Mouse (Mus musculus): ENCODE measurements around the gene Gnptg.
A peak's percentile ranks its signal among the peaks of the same experiment; 100 is the strongest.

Gnptg gene

DNA sequence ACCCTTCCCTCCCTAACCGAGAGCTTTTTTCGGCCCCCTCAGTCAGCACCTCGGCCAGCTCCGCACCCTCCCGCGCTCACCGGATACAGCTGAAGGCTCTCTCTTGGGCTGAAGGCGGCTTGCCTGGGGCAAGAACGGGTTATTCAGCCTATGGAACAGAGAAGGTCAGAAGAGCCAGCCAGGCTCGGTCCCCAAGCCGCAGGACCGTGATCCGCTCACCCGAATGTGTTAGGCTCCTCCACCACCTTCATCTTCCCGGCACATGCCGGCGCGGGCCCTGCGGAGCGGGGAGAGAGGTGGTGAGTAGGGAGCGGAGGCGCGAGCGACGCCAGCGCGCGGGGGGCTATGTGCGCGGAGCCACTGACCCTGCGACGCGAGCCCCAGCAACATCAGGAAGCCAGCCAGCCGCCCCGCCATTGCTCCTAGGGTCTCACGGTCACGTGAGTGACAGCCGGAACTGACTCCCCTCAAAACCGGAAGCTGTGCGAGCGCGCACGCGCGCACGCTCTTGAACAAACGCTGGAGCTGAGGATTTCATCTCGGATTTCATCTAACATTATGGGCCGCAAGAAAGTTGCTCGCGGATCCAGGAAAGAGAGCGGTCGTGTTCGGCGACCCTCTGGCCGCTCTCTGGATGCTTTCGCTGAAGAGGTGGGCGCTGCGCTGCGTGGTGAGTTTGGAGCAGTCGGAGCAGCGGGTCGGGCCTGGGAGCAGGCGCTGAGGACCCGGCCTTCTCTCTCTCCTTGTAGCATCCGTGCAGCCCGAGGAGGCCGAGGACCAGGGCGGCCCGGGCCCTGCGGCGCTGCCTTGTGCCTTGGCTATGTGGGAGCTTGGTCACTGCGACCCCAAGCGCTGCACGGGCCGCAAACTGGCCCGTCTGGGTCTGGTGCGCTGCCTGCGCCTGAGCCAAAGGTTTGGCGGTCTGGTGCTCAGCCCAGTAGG, at the start of gene Gnptg, which contains the start of gene Tsr3:
Gene Gnptg (minus strand): TSS at position 430 of the 942 bp plus-strand sequence.
Gene Tsr3 (plus strand): TSS at position 476 of the 942 bp plus-strand sequence.
- peak; percentile 84 for DNase-seq

DNA sequence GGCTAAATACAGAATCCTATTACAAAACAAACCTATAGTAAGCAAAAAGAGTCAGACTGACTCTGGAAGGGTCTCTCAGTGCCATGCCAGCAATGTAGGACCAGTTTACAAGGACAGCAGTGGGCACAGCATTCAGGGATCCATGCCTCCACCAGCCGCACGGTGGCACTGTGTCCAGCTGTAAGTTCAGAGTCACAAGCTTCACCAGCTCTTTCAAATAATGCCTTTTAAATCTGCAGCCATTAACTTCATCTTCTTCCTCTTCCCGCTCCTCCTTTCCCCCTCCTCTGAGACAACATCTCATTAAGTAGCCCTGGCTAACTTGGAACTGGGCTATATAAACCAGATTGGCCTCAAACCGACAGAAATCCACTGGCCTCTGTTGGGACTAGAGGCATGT, 48.9 kb upstream of the Gnptg start:
- peak; percentile 53 for DNase-seq

DNA sequence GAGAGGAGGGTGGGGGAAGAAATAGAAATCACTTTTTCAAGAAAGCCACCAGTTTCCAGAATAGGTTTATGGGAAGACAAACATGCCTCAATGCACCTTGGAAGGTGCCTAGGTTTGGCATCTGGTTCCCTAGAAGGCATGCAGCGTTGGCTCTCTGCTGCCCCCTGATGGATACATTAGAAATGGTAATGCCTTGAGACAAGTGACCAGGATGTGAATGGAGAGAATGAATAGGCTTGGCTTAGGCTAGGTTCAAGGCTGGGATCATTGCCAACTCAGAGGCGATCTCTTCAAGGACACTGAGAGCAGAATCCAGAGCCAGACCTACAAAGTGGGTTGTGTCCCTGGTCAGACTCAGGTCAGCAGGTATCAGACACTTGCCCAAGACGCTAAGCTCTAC, 45.1 kb upstream of the Gnptg start:
- DNase-seq, result peak; percentile 53

DNA sequence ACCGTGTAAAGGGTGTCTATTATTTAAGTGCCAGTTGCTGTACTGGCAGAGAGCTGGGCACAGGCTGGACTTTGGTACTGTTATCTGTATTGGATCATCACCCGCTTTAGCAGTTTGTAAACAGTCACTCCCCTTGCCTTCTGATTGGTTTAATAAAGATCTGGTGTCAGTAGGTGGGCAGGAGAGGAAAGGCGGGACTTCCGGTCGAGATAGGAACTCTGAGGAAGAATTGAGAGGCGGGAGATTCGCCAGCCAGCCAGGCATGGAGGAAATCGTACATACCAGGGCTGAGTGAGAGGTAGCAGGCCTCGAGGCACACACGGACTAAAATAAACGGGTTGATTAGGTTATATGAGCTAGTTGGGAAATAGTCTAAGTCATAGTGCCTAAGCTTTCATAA, 42.2 kb upstream of the Gnptg start:
- DNase-seq, result no peak

DNA sequence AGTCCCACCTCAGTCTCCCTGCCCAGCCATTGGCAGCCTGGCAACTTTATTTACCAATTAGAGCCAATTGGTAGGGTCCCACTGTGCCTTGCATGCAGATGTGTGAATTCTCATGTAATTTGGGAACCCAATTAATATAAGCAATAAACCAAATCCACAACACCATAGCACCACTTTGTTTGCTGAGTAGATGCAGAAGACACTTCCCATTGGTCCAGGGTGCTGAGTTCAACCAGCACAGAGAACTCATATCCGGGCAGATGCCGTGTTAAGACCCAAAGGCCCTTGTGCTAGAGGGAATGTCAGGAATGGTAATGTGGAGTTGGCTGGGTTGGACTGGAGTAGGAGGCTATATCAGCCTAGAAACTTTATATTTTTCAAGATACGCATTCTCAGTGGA, 35.9 kb upstream of the Gnptg start:
- DNase-seq, result no peak

DNA sequence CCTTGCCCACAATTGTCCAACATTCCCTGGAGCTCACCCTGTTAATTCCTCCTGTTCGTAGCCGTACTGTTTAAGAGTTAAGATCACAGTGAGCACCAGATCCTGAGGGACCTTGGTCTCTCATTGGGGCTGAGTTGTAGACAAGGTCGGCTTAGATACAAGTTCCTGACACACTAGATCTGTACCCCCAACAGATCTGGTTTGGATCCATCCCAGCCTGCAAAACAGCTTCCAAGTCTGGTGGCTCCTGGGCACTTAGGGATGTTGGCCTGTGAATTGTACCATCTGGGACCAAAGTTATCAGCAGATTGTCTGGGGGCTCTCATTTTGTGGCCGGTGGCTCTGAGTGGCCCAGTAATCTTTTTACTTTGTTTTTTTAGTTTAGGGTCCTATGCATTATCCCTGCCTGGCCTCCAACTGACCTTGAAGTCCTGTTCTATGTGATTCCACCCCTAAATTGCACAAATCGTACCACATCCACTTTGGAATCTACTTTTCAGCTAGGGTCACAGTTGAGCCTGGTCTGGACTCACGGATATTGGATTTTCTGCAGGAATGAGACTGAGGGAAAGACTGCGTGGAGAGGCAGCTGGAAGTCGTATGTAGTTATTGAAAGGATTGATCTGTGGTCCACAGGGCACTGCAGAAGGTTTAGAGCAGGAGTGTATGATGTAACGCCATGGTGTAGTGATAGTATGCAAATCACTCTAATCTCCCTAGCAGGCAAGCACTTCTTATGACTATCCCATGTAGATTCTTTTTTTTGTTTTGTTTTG, 34.8 kb upstream of the Gnptg start, which contains the start of gene Ube2i:
Gene Ube2i (minus strand): TSS at position 52 of the 776 bp plus-strand sequence.
- no peak for DNase-seq

DNA sequence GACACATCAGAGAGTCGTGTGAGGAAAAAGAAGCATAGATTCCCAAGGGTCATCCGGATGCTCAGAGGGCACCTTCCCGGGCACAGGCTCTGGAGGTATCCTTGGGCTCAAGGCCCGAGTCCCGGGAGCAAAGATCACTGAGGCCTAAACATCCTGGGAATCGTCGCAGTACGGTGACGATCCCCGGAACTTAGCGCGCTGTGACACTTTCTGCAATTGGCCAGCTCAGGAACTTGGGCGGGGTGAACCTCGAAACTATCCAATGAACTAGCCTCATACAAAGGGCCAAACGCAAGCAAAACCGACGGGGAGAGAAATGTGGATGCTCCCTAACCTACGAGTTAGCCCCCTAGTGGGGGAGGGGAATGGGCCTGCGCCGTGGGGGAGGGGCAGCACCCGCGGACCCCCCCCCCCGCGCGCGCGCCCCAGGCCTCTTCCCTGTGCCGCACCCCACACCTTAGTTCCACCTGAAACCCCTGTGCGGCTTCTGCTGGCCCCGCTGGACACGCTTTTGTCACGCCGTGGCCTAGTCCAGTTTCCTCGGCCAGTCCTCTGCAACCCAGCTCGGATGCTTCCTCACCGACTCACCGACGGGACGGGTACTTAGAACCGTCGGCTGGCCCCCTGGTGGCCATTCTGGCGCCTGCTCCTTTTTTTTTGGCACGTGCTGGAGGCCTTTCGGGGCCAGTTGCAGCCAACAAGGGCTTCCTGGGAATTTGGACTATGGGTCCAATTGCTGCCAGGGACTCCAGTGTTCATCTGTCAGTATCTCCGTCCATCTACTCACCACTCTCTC, 34.0 kb upstream of the Gnptg start:
- DNase-seq, result peak; percentile 90

DNA sequence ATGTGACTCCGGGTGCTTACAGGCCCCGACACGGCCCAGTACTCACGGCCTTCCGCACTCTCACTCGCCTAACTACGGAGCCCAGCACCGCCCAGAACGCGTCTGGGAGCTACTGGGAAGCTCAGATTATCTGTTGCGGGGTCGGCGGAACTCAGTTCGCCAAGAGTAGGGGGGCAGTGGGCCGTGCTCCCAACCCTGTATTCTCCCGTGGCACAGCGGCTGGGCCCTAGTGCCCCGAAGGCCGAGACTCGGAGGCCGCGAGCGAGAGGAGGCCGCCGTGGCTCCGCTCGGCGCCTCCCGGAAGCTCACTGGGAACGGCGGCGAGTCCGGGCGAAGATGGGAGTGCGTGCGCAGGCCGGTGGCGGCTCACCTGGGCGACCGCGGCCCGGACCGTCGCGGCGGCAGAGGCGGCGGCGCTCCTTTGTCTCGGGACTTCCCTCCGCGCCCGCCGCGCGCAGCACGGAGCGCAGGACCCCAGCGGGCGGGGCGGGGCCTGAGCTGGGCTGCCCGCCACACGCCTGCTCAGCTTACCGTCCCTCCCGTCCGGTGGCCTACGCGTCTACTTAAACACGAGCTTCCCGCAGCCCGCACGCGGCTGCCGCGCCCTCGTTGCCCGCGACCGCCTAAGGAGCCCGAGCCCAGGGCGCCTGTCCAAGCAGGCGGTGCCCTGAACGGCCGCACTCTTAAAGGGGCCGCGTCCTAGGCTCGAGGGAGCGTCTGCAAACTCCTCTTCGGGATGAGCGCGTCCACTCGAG, 33.2 kb upstream of the Gnptg start:
- DNase-seq, result peak; percentile 79

DNA sequence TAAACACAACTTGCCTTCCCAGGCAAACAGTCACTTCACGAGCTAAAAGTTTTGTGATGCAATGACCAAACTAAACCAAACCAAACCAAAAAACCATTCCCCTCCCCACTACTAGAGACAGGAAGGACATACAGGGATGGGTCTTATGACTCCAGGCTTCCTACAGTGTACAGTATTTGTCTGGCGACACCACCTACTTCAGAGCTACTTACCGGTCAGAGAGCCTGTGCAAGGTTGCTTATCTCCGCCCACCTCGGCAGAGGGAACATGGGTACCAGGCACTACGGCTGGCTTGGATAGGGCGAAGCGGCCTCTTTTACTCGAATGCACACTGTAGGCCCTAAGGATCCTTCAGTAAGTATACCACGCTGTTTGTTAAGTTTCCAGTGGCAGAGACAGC, 32.4 kb upstream of the Gnptg start:
- DNase-seq, result no peak

DNA sequence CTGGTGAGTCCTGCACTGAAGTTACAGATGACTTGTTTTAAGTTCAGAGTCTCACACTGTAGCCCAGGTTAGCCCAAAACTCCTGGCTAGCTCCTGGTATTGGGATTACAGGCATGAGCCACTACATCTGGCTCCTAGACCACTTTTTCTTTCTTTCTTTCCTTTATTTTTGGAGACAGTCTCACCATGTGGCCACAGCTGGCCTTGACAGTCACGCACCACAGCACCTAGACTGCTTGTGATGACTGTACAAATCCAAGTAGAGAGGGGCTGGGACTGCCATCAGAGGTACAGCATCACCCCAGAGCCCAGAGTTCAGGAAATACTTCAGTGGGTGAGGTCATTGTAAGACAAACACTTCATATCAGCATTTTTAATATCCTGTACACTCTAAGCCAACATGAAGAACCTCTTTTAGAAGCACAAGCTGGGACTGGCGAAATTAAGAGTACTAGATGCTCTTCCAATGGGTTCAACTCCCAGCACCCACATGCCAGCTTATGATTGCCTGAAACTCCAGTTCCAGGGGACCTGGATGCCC, 30.9 kb upstream of the Gnptg start:
- no peak for DNase-seq

DNA sequence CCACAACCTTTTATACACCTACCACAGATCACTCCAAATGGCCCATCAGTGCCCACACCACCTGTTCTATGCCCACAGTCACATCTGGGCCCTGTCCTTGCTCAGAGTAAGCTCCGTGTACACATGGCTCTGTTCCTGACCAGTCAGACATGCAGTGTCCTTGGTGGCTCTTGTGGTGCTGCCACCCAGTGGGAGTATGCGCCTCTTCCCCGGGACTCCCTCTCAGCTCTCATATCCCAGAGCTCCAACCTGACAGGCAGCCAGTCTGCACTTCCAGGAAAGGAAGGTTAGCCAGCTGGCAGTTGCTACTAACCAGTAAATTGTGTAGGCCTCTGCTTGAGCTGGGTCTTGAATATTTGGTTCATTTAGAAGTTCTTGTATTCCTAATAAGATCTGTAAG, 24.5 kb upstream of the Gnptg start:
- DNase-seq, result no peak

DNA sequence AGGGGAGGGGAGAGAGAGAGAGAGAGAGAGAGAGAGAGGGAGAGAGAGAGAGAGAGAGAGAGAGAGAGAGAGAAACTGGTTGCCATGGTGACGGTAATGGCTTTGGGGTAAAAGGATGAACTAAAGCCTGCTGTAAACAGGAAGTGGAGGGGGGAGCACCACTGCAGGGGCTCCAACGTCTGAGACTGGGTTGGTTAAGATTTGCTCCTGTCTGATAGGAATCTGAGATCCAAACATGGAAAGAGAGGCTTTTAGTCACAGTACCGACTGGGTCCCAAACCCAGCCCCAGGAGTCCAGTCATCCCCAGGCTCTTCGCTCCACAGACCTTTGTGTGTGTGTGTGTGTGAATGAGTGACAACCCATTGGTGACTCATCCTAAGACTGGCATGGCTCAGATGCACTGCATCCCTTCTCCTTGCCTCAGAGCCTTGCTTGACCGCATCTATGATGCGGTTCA, 17.9 kb upstream of the Gnptg start:
- DNase-seq, result no peak

DNA sequence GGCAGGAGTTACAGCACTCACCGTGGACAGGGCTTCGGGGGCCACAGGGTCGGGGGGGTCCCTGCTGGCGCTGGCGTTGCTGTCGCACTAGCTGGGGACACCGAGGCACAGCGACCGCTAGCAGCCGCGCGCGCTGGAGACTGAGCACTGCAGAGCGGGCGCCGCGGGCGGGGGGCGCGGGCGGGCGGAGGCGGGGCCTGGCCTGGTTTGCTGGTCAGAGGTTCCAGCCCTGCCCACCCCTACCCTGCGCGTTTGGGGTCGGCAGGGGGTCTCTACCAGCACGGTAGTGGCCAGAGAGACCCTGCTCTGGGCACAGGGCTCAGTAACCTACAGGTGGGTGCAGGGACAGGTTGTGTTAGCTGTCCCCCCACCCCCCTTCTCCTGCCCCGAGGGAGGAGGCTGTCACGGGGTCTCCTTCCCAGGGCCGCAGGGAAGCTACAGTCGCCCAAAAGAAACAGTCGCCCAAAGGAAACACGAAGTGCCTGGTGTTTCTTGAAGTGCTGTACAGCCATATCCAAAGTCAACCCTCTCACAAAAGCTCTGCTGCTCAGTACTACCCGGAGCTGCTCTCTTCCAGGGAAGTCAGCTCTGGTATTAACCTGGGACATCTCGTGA, 16.3 kb upstream of the Gnptg start, which contains the start of gene Baiap3:
Gene Baiap3 (minus strand): TSS at position 225 of the 615 bp plus-strand sequence.
- DNase-seq, result peak; percentile 44

DNA sequence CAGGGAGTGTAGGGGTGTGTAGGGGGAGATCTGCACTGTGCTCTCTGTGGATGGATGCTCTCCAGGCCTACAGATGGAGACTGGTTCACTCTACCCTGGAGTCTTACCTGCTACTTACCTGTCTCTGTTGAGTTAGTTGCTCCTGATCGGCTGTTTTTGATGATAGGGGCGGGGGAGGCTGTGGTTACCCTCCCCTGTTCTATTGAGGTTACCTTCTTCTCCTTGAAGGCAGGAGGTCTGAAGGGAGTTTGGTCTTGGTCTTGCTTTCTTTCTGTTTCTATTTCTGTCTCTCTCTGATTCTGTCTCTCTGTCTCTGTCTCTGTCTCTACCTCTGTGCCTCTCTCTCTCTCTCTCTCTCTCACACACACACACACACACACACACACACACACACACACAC, 15.2 kb upstream of the Gnptg start:
- DNase-seq, result no peak

DNA sequence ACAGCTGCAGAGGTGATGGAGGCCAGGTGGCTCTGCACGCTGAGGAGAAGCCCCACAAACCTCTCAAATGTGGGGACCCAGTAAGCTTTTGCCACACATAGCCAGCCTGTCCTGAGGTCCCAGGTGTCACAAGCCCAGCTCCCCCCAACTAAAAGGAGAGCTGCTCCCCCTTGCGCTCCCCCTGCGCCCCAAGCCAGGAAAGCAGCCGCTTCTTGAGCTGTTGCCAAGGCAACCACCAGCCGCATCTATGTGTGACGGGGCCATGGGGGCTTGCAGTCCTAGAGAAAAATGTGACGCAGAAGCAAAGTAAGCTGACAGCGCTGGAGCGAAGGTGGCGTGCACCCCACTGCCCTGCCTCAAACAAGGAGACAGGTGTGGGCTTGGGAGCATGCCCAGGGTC, 13.8 kb upstream of the Gnptg start:
- DNase-seq, result peak; percentile 53

DNA sequence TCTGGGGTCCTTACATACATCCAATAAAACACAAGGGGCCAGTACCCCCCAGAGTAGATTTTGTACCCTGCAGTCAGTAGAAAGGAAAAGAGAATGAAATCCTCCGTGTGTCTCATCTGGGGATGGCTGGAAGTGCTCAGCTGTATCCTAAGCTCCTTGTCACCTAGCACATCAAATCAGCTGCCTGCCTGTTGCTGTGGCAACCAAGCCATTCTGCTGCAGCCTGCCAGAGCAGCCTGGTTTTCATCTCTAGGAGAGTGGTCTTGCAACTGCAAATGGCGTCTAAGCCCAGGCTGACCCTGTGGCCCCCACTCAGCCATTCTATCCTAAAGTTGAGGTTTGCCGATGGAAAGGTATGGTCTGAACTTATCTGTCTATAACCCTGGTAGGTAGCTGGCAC, 12.7 kb upstream of the Gnptg start:
- no peak for DNase-seq

DNA sequence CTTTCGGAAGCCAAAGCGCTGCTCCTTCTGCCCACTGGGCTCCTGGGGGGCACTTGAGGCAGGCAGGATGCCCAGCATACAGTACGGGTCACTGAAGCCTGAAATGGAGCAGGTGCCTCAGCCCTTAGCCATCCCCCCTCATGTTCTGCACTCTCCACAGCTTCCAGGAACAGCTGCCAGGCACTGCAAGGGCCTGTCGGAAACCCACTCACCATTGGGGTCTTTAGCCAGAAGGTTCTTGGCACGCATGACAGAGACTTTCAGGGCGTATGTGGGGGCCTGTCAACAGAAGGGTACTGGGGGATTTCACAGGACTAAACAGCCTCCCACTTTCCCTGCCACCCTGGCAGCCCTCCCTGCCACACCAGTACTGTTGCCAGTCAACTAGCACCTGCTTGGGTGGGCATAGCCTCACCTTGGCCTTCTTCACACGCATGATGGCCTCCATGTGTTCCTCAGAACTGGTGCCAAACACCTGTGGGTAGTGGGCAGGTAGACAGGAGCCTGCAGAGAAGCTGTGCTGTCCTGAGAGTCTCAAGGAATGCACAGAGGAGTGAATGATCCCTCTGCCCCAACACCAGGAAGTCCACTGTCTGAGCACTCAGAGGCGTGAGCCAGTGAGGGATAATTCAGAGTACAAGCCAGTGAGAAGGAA, 10.4 kb upstream of the Gnptg start:
- DNase-seq, result no peak

DNA sequence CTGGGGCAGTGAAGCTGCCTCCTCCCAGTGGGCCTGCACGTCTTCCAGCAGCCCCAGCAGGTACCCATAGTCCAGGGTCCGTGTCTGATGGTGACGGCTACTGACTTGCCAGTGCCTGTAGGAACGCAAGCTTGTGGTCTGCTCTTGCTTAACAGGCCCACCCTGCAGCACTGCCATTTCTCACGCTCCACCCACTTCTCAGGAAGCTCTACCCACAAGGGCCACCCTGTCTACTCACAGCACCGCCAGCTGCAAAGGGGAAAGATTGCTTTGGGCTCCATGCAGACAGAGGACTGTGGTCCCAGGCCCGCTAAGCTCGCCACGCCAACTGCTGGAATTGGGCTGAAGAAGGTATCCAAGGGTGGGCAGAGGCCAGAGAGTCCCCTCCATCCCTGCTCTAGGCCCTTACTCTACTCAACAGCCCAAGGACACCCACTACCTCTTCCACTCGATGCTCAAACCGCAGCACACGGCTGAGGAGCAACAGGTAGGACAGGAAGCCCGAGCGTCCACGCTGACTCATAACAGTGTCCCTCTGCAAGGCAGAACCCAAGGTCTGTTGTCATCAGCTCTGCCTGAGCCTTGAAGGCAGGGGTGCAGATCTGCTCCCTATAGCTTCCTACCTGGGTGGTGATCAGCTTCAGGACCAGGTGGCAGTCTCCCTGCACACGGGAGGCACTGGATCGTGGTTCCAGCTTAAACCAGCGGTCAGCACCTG, 8.3 kb upstream of the Gnptg start:
- no peak for DNase-seq

DNA sequence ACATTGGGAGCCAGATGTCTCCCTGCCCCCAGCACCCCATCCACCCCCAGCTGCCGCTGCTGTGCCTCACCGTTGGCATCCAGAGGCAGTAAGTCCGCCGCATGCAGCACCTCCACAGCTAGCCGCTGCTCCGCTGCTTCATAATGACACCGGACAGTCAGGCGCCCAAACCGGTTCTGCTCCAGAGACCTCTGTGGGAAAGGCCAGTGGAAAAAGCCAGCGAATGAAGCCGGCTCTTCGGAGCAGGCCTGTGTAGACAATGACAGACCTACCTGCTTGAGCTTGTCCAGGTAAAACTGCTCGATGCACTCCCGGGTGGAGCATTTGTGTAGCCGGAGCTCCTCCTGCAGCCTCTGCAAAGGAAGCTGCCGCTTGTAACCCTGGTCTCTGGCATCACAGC, 4.3 kb upstream of the Gnptg start:
- DNase-seq, result no peak
